Mouse (Mus musculus): ENCODE results near the gene Hcn1.

DNA sequence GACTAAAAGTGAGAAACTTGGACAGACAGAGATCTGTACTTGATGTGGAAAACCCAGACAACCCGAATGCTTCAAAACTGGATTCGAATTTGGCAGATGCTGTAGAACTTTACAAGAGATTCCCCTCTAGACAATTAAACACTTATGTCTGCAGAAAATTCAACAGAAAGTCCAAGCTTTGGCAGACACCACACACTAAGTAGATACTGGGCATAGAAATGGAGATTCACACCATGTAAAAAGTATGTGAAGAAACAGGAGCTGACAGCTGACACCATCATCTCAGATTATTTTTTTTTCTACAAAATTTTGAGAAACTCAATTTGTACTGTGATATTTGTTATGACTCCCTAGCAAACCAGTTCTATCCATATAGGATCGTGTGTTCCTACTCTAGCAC lies 122.0 kb downstream of the Hcn1 start:
- TF ChIP-seq CTCF (IDR thresholded peaks at IDR 0.05; ENCODE audit: control insufficient read depth, insufficient read depth, insufficient replicate concordance, low read depth, low read length) (no peak), POLR2A (IDR thresholded peaks at IDR 0.05; ENCODE audit: control insufficient read depth, low read depth, low read length) (no peak)
